Mouse (Mus musculus): Measurements from ENCODE around the gene Sh2d6. TPM values are rescaled to one million over a fixed set of nuclear protein-coding genes. Genes with fewer than 3 reads are reported as not detected.

Sh2d6 gene
- total and polyA plus RNA-seq, 3 experiments = 0.21 TPM; not detected in 2

- H3K27ac ChIP-seq = no peak overlapping the region
- H3K36me3 ChIP-seq (ENCODE audit: control insufficient read depth, insufficient read depth, low read length) = no peaks in the 10 kb centered on the region
- H3K4me1 ChIP-seq (ENCODE audit: control insufficient read depth, insufficient read depth, low read length) = no peaks in the 10 kb centered on the region; the same call in 1 of the 2 replicates
- WGBS = 77% methylated on average over 2 of the region's 2 CpGs
- no peaks in the 10 kb centered on the region for H3K79me2 ChIP-seq (replicated peaks; ENCODE audit: control insufficient read depth, insufficient read depth, low read length)
- no peak overlapping the region for H3K9ac ChIP-seq (ENCODE audit: low read depth, low read length)
- intact Hi-C loops (cut with DNase I) = no loop called here
- peak in 1 of 2 experiments; percentile 33 for DNase-seq
- no peaks in the 10 kb centered on the region for H3K27me3 ChIP-seq (ENCODE audit: control insufficient read depth, insufficient read depth, low read length)
- no peak overlapping the region for H3K4me3 ChIP-seq
- TF ChIP-seq CTCF (IDR thresholded peaks at IDR 0.05) = no peak
- no peak for TF ChIP-seq POLR2A (IDR thresholded peaks at IDR 0.05; ENCODE audit: insufficient read depth, low read depth, low read length)
- no peak for TF ChIP-seq EP300 (IDR thresholded peaks at IDR 0.05; ENCODE audit: insufficient read depth, low read depth, low read length)
These were observed 17.6 kb downstream of the Sh2d6 start for GRCm38 (mm10) chr6:72503939-72504338.

- no peaks in the 10 kb centered on the region for H3K36me3 ChIP-seq (ENCODE audit: control insufficient read depth, insufficient read depth, low read length)
- TF ChIP-seq POLR2A (IDR thresholded peaks at IDR 0.05; ENCODE audit: insufficient read depth, low read depth, low read length) (no peak), CTCF (IDR thresholded peaks at IDR 0.05) (no peak), EP300 (IDR thresholded peaks at IDR 0.05; ENCODE audit: insufficient read depth, low read depth, low read length) (no peak)
- no peak overlapping the region for H3K27ac ChIP-seq
- intact Hi-C loops (cut with DNase I) = no loop called here
- DNase-seq = no peak
- H3K4me1 ChIP-seq (ENCODE audit: control insufficient read depth, insufficient read depth, low read length) = no peaks in the 10 kb centered on the region; the same call in 1 of the 2 replicates
- H3K4me3 ChIP-seq = no peak overlapping the region
- no peaks in the 10 kb centered on the region for H3K79me2 ChIP-seq (replicated peaks; ENCODE audit: control insufficient read depth, insufficient read depth, low read length)
- no peaks in the 10 kb centered on the region for H3K27me3 ChIP-seq (ENCODE audit: control insufficient read depth, insufficient read depth, low read length)
- H3K9ac ChIP-seq (ENCODE audit: low read depth, low read length) = no peak overlapping the region
These were observed 18.2 kb downstream of the Sh2d6 start for GRCm38 (mm10) chr6:72503309-72503708.

- intact Hi-C loops (cut with DNase I) = no loop called here
- Histone ChIP-seq H3K36me3 (ENCODE audit: control insufficient read depth, insufficient read depth, low read length) (no peaks in the 10 kb centered on the region), H3K79me2 (replicated peaks; ENCODE audit: control insufficient read depth, insufficient read depth, low read length) (no peaks in the 10 kb centered on the region), H3K27ac (no peak overlapping the region), H3K27me3 (ENCODE audit: control insufficient read depth, insufficient read depth, low read length) (no peaks in the 10 kb centered on the region), H3K9ac (ENCODE audit: low read depth, low read length) (no peak overlapping the region), H3K4me1 (ENCODE audit: control insufficient read depth, insufficient read depth, low read length) (no peaks in the 10 kb centered on the region; the same call in 1 of the 2 replicates), H3K4me3 (no peak overlapping the region)
- 44% methylated on average over 5 of the region's 5 CpGs for WGBS
- no peak for DNase-seq
- TF ChIP-seq POLR2A (IDR thresholded peaks at IDR 0.05; ENCODE audit: insufficient read depth, low read depth, low read length) (no peak), CTCF (IDR thresholded peaks at IDR 0.05) (no peak), EP300 (IDR thresholded peaks at IDR 0.05; ENCODE audit: insufficient read depth, low read depth, low read length) (no peak)
These were observed 22.6 kb downstream of the Sh2d6 start for GRCm38 (mm10) chr6:72498950-72499349.

GRCm38 (mm10) chr6:72492892-72493291 is 28.6 kb downstream of the Sh2d6 start:
- peak overlapping the region; percentile 73 for H3K27ac ChIP-seq
- 6% methylated on average over 6 of the region's 6 CpGs for WGBS
- H3K27me3 ChIP-seq (ENCODE audit: control insufficient read depth, insufficient read depth, low read length) = no peaks in the 10 kb centered on the region
- H3K4me3 ChIP-seq = no peak overlapping the region
- 0 out of 2 replicates have a peak overlapping the region, but pooled peaks have one; percentile 2 for H3K9ac ChIP-seq (ENCODE audit: low read depth, low read length)
- peak in 1 of 2 experiments; percentile 57 for DNase-seq
- H3K36me3 ChIP-seq (ENCODE audit: control insufficient read depth, insufficient read depth, low read length) = peaks cover 2% of the 10 kb centered on the region; the same call in 1 of the 2 replicates
- no peak for TF ChIP-seq CTCF (IDR thresholded peaks at IDR 0.05)
- peak; percentile 67; the same call in 1 of the 2 replicates for TF ChIP-seq POLR2A (IDR thresholded peaks at IDR 0.05; ENCODE audit: insufficient read depth, low read depth, low read length)
- peak; percentile 91 for TF ChIP-seq EP300 (IDR thresholded peaks at IDR 0.05; ENCODE audit: insufficient read depth, low read depth, low read length)
- no peaks in the 10 kb centered on the region for H3K79me2 ChIP-seq (replicated peaks; ENCODE audit: control insufficient read depth, insufficient read depth, low read length)
- H3K4me1 ChIP-seq (ENCODE audit: control insufficient read depth, insufficient read depth, low read length) = peaks cover 17% of the 10 kb centered on the region
- intact Hi-C loops (cut with DNase I) = loop anchor here (2.0 to 5.0 kb wide), 3 partner anchors 20 to 51 kb away; no protein-coding TSS in a partner anchor

DNA sequence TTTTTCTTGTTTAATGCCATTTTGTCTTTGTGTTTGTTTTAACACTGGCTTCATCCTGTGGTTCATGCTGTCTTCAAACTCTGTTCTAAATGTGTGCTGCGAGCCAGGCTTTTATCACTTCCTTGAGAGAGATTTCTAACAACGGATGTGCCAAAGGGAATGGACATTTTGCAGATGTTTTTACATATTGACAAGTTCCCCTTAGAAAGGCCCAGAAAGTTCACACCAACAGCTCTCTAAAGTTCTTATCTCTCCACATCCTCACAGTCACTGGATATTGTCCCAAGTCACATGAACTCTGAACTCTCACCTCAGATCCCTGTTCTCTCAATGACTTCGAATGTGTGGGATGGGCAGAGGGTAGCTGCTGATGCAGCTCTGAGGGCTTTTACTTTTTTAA is 30.4 kb downstream of the Sh2d6 start:
- 21% methylated on average over 3 of the region's 3 CpGs for WGBS
- Histone ChIP-seq H3K4me3 (no peak overlapping the region), H3K36me3 (ENCODE audit: control insufficient read depth, insufficient read depth, low read length) (peaks cover 2% of the 10 kb centered on the region; the same call in 1 of the 2 replicates), H3K4me1 (ENCODE audit: control insufficient read depth, insufficient read depth, low read length) (peaks cover 17% of the 10 kb centered on the region), H3K27ac (peak overlapping the region; percentile 36), H3K79me2 (replicated peaks; ENCODE audit: control insufficient read depth, insufficient read depth, low read length) (no peaks in the 10 kb centered on the region), H3K27me3 (ENCODE audit: control insufficient read depth, insufficient read depth, low read length) (no peaks in the 10 kb centered on the region), H3K9ac (ENCODE audit: low read depth, low read length) (no peak overlapping the region)
- no peak for DNase-seq
- TF ChIP-seq EP300 (IDR thresholded peaks at IDR 0.05; ENCODE audit: insufficient read depth, low read depth, low read length) (no peak), CTCF (IDR thresholded peaks at IDR 0.05) (no peak), POLR2A (IDR thresholded peaks at IDR 0.05; ENCODE audit: insufficient read depth, low read depth, low read length) (no peak)
- intact Hi-C loops (cut with DNase I) = loop anchor here (5.0 kb wide), 2 partner anchors 36 to 49 kb away; no protein-coding TSS in a partner anchor

GRCm38 (mm10) chr6:72489534-72489933 is 32.0 kb downstream of the Sh2d6 start:
- H3K9ac ChIP-seq (ENCODE audit: low read depth, low read length) = no peak overlapping the region
- no peak overlapping the region for H3K4me3 ChIP-seq
- peaks cover 2% of the 10 kb centered on the region; the same call in 1 of the 2 replicates for H3K36me3 ChIP-seq (ENCODE audit: control insufficient read depth, insufficient read depth, low read length)
- DNase-seq = no peak
- TF ChIP-seq POLR2A (IDR thresholded peaks at IDR 0.05; ENCODE audit: insufficient read depth, low read depth, low read length) (no peak), EP300 (IDR thresholded peaks at IDR 0.05; ENCODE audit: insufficient read depth, low read depth, low read length) (no peak), CTCF (IDR thresholded peaks at IDR 0.05) (no peak)
- no peaks in the 10 kb centered on the region for H3K27me3 ChIP-seq (ENCODE audit: control insufficient read depth, insufficient read depth, low read length)
- H3K79me2 ChIP-seq (replicated peaks; ENCODE audit: control insufficient read depth, insufficient read depth, low read length) = no peaks in the 10 kb centered on the region
- intact Hi-C loops (cut with DNase I) = no loop called here
- H3K27ac ChIP-seq = peak overlapping the region; percentile 22
- H3K4me1 ChIP-seq (ENCODE audit: control insufficient read depth, insufficient read depth, low read length) = peaks cover 17% of the 10 kb centered on the region
